ENCODE assay signal across 16 mouse cellular contexts in the genomic region with DNA sequence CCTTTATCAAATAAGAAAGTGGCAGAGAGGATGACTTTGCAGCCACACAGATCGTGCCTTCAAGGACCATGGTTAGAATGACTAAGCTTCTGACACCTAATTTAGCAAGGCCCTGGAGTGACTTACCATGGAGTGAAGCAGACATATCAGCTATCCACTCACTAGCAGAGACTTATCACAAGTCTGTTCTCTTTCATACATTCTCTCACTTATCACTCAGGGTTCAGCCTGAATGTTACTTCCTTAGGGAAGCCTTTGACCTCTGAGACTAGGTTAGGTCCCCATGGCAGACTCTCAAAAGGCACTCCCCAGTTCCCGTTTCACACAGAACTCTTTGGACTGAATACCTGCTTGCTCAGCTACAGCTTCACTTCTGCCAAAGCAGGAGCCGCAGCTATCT. TPM values are rescaled to one million over a fixed set of nuclear protein-coding genes. Genes with fewer than 3 reads are reported as not detected.
A peak's percentile ranks its signal among the peaks of the same experiment; 100 is the strongest.
DNase-seq lines count a peak whose midpoint lies in the region; ATAC-seq lines count a peak whose summit lies in the region.
"Had no signal": no experiment of that assay in that cellular context is flagged by ENCODE, and none has a peak within 500 bp of the region (broad histone marks: within the 10 kb centered on the region; RNA-seq: fewer than 3 reads in every experiment).

No protein-coding gene starts in this region.

- peaks cover 91% of the 10 kb centered on the region for H3K79me2 ChIP-seq in macrophage (ENCODE audit: inconsistent target)

- H3K27me3 ChIP-seq in heart, embryonic 14.5 days (ENCODE audit: control insufficient read depth, insufficient read depth, low read length): no peaks in the 10 kb centered on the region
- H3K27me3 ChIP-seq in heart, embryonic 15.5 days: no peaks in the 10 kb centered on the region
- no peaks in the 10 kb centered on the region for H3K27me3 ChIP-seq in intestine, embryonic 16.5 days (replicated peaks; ENCODE audit: control insufficient read depth, insufficient read depth, low read length)
- no peaks in the 10 kb centered on the region for H3K27me3 ChIP-seq in midbrain, embryonic 13.5 days
- H3K27me3 ChIP-seq: embryonic facial prominence, embryonic 13.5 days; Patski had no signal

- H3K36me3 ChIP-seq in heart, embryonic 14.5 days (ENCODE audit: control insufficient read depth, insufficient read depth, low read length): no peaks in the 10 kb centered on the region
- no peaks in the 10 kb centered on the region for H3K36me3 ChIP-seq in heart, embryonic 15.5 days
- H3K36me3 ChIP-seq in macrophage (ENCODE audit: inconsistent target): no peaks in the 10 kb centered on the region
- no peaks in the 10 kb centered on the region for H3K36me3 ChIP-seq in intestine, embryonic 16.5 days (ENCODE audit: control insufficient read depth, insufficient read depth, low read length)
- H3K36me3 ChIP-seq in midbrain, embryonic 13.5 days: no peaks in the 10 kb centered on the region
- H3K36me3 ChIP-seq: embryonic facial prominence, embryonic 13.5 days had no signal

- peak overlapping the region; percentile 37 to 49 for H3K27ac ChIP-seq in heart, embryonic 14.5 days (replicated peaks in 1 of 2; ENCODE audit: control insufficient read depth in 1 of 2, insufficient read depth in 1 of 2, low read depth in 2 of 2, low read length in 2 of 2)
- H3K27ac ChIP-seq in heart, embryonic 15.5 days: peak overlapping the region; percentile 58
- peak overlapping the region; percentile 66 for H3K27ac ChIP-seq in macrophage
- no peak overlapping the region for H3K27ac ChIP-seq in intestine, embryonic 16.5 days (ENCODE audit: low read length)
- H3K27ac ChIP-seq in midbrain, embryonic 13.5 days: no peak overlapping the region
- H3K27ac ChIP-seq: embryonic facial prominence, embryonic 13.5 days; hindbrain, embryonic 14.5 days; kidney, postnatal 0 days had no signal

- no peak overlapping the region for H3K4me3 ChIP-seq in heart, embryonic 14.5 days (ENCODE audit: control insufficient read depth in 1 of 2, insufficient read depth in 1 of 2, low read depth in 1 of 2, low read length in 2 of 2)
- H3K4me3 ChIP-seq in heart, embryonic 15.5 days: no peak overlapping the region
- no peak overlapping the region for H3K4me3 ChIP-seq in macrophage (ENCODE audit: inconsistent target)
- no peak overlapping the region for H3K4me3 ChIP-seq in intestine, embryonic 16.5 days (ENCODE audit: low read length)
- H3K4me3 ChIP-seq in midbrain, embryonic 13.5 days (replicated peaks): no peak overlapping the region
- H3K4me3 ChIP-seq: embryonic facial prominence, embryonic 13.5 days had no signal

- H3K9ac ChIP-seq in heart, embryonic 14.5 days (ENCODE audit: low read length): no peak overlapping the region
- H3K9ac ChIP-seq in heart, embryonic 15.5 days: no peak overlapping the region
- H3K9ac ChIP-seq in intestine, embryonic 16.5 days (ENCODE audit: low read depth, low read length): no peak overlapping the region
- no peak overlapping the region for H3K9ac ChIP-seq in midbrain, embryonic 13.5 days (replicated peaks)
- H3K9ac ChIP-seq: embryonic facial prominence, embryonic 13.5 days; hindbrain, embryonic 14.5 days had no signal

- no peak for ATAC-seq in heart, embryonic 14.5 days (ENCODE audit: insufficient number of reproducible peaks, insufficient read depth, low FRiP score, low read depth)
- ATAC-seq in heart, embryonic 15.5 days (replicated peaks; ENCODE audit: insufficient number of reproducible peaks, insufficient read depth, low FRiP score, low read depth): no peak
- ATAC-seq in intestine, embryonic 16.5 days: no peak
- ATAC-seq in midbrain, embryonic 13.5 days: no peak
- ATAC-seq: CD4-positive, CD25-positive, alpha-beta regulatory T cell, adult 4 months; Patski had no signal

- peaks cover 30 to 37% of the 10 kb centered on the region in 2 experiments for H3K4me1 ChIP-seq in heart, embryonic 14.5 days (ENCODE audit: control insufficient read depth in 2 of 2, insufficient read depth in 2 of 2, low read length in 2 of 2)
- peaks cover 36% of the 10 kb centered on the region for H3K4me1 ChIP-seq in heart, embryonic 15.5 days (replicated peaks)
- H3K4me1 ChIP-seq in intestine, embryonic 16.5 days (ENCODE audit: control insufficient read depth, insufficient read depth, low read length): peaks cover 20% of the 10 kb centered on the region
- no peaks in the 10 kb centered on the region for H3K4me1 ChIP-seq in midbrain, embryonic 13.5 days (replicated peaks)

- H3K9me3 ChIP-seq in heart, embryonic 14.5 days (ENCODE audit: control insufficient read depth, low read length): no peaks in the 10 kb centered on the region
- no peaks in the 10 kb centered on the region for H3K9me3 ChIP-seq in heart, embryonic 15.5 days (replicated peaks)
- H3K9me3 ChIP-seq in intestine, embryonic 16.5 days (ENCODE audit: control insufficient read depth, low read length): no peaks in the 10 kb centered on the region
- H3K9me3 ChIP-seq in midbrain, embryonic 13.5 days: no peaks in the 10 kb centered on the region
- H3K9me3 ChIP-seq: embryonic facial prominence, embryonic 13.5 days had no signal

- DNase-seq in heart, adult 18-20 months: no peak
- peak; percentile 98 for DNase-seq in MEL-GATA-1-ER (ENCODE audit: extremely low read depth, low read depth)
- DNase-seq: adrenal gland, adult 2 months; cerebellum, postnatal 14 days; lung, postnatal 10 days; thymus, postnatal 4 days had no signal

- 19% methylated on average over 3 of the region's 3 CpGs for WGBS in heart, embryonic 14.5 days
- 26% methylated on average over 3 of the region's 3 CpGs for WGBS in heart, embryonic 15.5 days
- 13% methylated on average over 3 of the region's 3 CpGs for WGBS in macrophage (ENCODE audit: missing documents)
- WGBS in intestine, embryonic 16.5 days: 71% methylated on average over 3 of the region's 3 CpGs
- 81% methylated on average over 3 of the region's 3 CpGs for WGBS in midbrain, embryonic 13.5 days

- H3K4me2 ChIP-seq in heart, embryonic 14.5 days (ENCODE audit: low read length): no peak overlapping the region
- H3K4me2 ChIP-seq in heart, embryonic 15.5 days: no peak overlapping the region
- no peak overlapping the region for H3K4me2 ChIP-seq in intestine, embryonic 16.5 days (ENCODE audit: low read depth, low read length)
- H3K4me2 ChIP-seq in midbrain, embryonic 13.5 days (replicated peaks): no peak overlapping the region
- H3K4me2 ChIP-seq: embryonic facial prominence, embryonic 13.5 days; hindbrain, embryonic 14.5 days had no signal

RNA-seq across cellular contexts. Expression of a gene that starts 21.3 kb away (rescaled TPM):
- 20.6 and 22.4 TPM in 2 replicates for polyA plus RNA-seq in heart, embryonic 14.5 days (2014; fragmentation: Nextera tagmentation; extraction: Ambion mirVana)
- total RNA-seq in heart, adult 18-20 months (2021): 10 to 100 TPM; 17.1 to 19.3 TPM
- 20.6 and 21.8 TPM in 2 replicates for polyA plus RNA-seq in heart, embryonic 15.5 days (2015; fragmentation: Nextera tagmentation; extraction: Ambion mirVana)
- 100 to 1,000 TPM in 9 of 26 experiments, 10 to 100 TPM in 17; 21.1 to 160 (median 95.3) TPM for total RNA-seq in macrophage (2018; cell fraction: chromatin; rRNA removed)
- total RNA-seq in macrophage (2018; cell fraction: cytosol; rRNA removed): 100 to 1,000 TPM in 2 of 26 experiments, 10 to 100 TPM in 24; 44.1 to 110 (median 89.3) TPM
- total RNA-seq in macrophage (2018; cell fraction: nucleus; rRNA removed): 100 to 1,000 TPM in 6 of 26 experiments, 10 to 100 TPM in 20; 26.3 to 141 (median 83.7) TPM
- 47.2 to 90.9 TPM (median 59.7 TPM) in 3 replicates for polyA plus RNA-seq in macrophage (2018)
- 10.1 and 10.3 TPM in 2 replicates for polyA plus RNA-seq in intestine, embryonic 16.5 days (2015; fragmentation: Nextera tagmentation; extraction: Ambion mirVana)
- polyA plus RNA-seq in midbrain, embryonic 13.5 days (2015; fragmentation: Nextera tagmentation; extraction: Ambion mirVana): 6.2 and 7.1 TPM in 2 replicates

Comparison
In these comparisons a context has a peak if more than half of its experiments do, and no peak if none do; other contexts are left out.
1. H3K27ac ChIP-seq: peak in heart, embryonic 14.5 days (2 of 2), heart, embryonic 15.5 days (single experiment) and macrophage (single experiment); none in intestine, embryonic 16.5 days (single experiment) and midbrain, embryonic 13.5 days (single experiment).